Mouse (Mus musculus) stomach, embryonic 15.5 days (tissue): ENCODE measurements around the gene Gm28305. TPM values are rescaled to one million over a fixed set of nuclear protein-coding genes. Genes with fewer than 3 reads are reported as not detected.

Experiments used
- ATAC-seq: fragments of 200-750 bp; cut with Nextera tagmentation; 2 replicates; pipeline ENCODE4 v1.8.0; 2017; ENCODE audit warnings: low read depth, moderate number of reproducible peaks, moderate TSS enrichment; ENCODE audit not compliant: insufficient read depth, low FRiP score
- H3K27ac ChIP-seq: fragments of 300-500 bp; sonication (generic); 2 replicates; pipeline ENCODE4 v1.5.1; 2015; ENCODE audit warnings: mild to moderate bottlenecking, inconsistent platforms
- H3K27me3 ChIP-seq: fragments of 300-500 bp; sonication (generic); replicated peaks from 2 replicates; pipeline ENCODE4 v1.6.1; 2015; ENCODE audit warnings: inconsistent platforms
- H3K36me3 ChIP-seq: fragments of 300-500 bp; sonication (generic); 2 replicates; pipeline ENCODE4 v1.6.1; 2015; ENCODE audit warnings: inconsistent platforms
- H3K4me1 ChIP-seq: fragments of 300-500 bp; sonication (generic); 2 replicates; pipeline ENCODE4 v1.6.1; 2015; ENCODE audit warnings: inconsistent platforms
- H3K4me2 ChIP-seq: fragments of 300-500 bp; sonication (generic); 2 replicates; pipeline ENCODE4 v1.6.1; 2015; ENCODE audit warnings: mild to moderate bottlenecking, inconsistent platforms
- H3K4me3 ChIP-seq: fragments of 300-500 bp; sonication (generic); replicated peaks from 2 replicates; pipeline ENCODE4 v1.5.1; 2015; ENCODE audit warnings: inconsistent platforms
- H3K9ac ChIP-seq: fragments of 300-500 bp; sonication (generic); 2 replicates; pipeline ENCODE4 v1.6.1; 2015; ENCODE audit warnings: inconsistent platforms
- H3K9me3 ChIP-seq: fragments of 300-500 bp; sonication (generic); 2 replicates; pipeline ENCODE4 v1.6.1; 2016; ENCODE audit warnings: inconsistent platforms
- WGBS: fragments of 180-500 bp; shearing (Covaris S2); methylation state at CpG from one replicate; pipeline ENCODE4 v1.1.7; 2015; 5-methylcytosine and 5-hydroxymethylcytosine counted together
- polyA plus RNA-seq: library from polyadenylated mRNA; unstranded; fragments of >200 nt; fragmentation: Nextera tagmentation; extraction: Ambion mirVana; gene quantifications from 2 replicates; pipeline ENCODE4 v1.2.1, GENCODE M21; 2015

The Gm28305 gene
- polyA plus RNA-seq, 1 experiment from 2014 or later: not detected

DNA sequence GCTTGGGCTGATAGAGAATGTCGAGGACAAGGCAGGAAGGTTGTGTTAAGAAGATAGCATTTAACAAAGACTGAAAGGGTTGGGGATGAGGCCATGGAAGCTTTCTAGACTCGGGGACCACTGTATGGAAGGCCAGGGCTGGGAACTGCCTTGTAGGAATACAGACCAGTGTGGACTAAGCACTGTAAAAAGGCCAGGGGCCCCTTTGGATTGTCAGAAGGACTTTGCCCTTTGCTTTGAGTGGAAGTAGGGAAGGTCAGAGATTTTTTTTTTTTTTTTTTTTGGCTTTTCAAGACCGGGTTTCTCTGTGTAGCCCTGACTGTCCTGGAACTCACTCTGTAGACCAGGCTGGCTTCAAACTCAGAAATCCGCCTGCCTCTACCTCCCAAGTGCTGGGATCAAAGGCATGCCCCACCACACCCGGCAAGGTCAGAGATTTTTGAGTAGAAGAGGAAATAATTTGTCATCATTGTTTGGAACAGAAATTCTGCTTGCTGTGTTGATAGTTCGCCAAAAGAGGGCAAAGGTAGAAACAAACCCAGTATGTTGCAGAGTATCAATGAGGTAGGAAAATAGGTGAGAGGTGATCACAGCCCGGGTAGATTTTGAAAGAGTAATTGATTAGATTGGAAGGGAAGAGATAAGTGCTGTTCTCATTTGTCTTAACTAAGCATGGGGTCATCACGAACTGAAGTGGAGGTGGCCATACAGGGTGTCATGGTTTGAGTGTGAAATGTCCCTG is 30.6 kb downstream of the Gm28305 start:
- Histone ChIP-seq H3K36me3 (no peaks in the 10 kb centered on the region), H3K9ac (no peak overlapping the region), H3K4me3 (no peak overlapping the region), H3K4me1 (no peaks in the 10 kb centered on the region), H3K27me3 (no peaks in the 10 kb centered on the region), H3K9me3 (no peaks in the 10 kb centered on the region), H3K4me2 (no peak overlapping the region), H3K27ac (no peak overlapping the region)
- WGBS: 70% methylated on average over 8 of the region's 8 CpGs
- ATAC-seq: no peak

DNA sequence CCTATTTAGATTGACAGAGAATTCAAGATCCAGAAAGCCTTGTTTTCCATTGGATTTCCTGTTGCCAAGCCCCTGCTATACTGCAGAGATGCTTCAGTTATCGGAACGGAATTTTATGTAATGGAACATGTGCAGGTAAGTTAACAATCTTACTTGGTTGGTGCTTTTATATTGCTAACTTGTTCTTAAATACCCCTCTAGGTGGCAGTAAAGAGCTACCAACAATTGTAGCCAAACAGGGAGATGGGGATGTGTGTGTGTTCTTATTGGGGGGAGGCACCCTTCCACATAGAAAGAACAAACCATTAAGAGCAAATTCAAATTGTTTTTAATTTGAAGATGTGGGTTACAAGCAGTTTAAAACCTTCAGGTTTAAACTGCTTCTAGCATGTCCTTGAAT is 35.3 kb downstream of the Gm28305 start:
- Histone ChIP-seq H3K9me3 (no peaks in the 10 kb centered on the region), H3K4me2 (no peak overlapping the region), H3K4me1 (no peaks in the 10 kb centered on the region), H3K4me3 (no peak overlapping the region), H3K27ac (no peak overlapping the region), H3K27me3 (no peaks in the 10 kb centered on the region), H3K9ac (no peak overlapping the region), H3K36me3 (no peaks in the 10 kb centered on the region)
- WGBS: 62% methylated on average over 2 of the region's 2 CpGs
- ATAC-seq: no peak

DNA sequence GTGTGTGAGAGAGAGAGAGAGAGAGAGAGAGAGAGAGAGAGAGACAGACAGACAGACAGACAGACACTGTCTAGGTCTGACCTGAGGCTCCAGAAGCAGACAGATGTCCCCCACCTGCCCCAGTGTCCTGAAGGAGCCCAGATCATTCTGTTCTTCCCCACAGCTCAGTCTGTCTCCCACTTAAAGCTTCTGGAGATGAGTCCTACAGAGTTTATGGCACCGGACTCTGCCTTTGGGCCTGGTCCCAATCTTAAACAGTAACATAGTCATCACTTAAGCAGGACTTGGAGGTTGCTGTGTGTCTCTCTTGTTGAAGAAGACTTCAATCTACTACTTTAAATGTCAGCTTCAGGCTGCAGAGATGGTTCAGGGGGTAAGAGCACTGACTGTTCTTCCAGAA is 38.3 kb downstream of the Gm28305 start:
- Histone ChIP-seq H3K4me2 (no peak overlapping the region), H3K9ac (no peak overlapping the region), H3K9me3 (no peaks in the 10 kb centered on the region), H3K4me3 (no peak overlapping the region), H3K36me3 (no peaks in the 10 kb centered on the region), H3K27me3 (no peaks in the 10 kb centered on the region), H3K4me1 (no peaks in the 10 kb centered on the region), H3K27ac (no peak overlapping the region)
- ATAC-seq: no peak
- 91% methylated on average over 1 of the region's 1 CpGs for WGBS

DNA sequence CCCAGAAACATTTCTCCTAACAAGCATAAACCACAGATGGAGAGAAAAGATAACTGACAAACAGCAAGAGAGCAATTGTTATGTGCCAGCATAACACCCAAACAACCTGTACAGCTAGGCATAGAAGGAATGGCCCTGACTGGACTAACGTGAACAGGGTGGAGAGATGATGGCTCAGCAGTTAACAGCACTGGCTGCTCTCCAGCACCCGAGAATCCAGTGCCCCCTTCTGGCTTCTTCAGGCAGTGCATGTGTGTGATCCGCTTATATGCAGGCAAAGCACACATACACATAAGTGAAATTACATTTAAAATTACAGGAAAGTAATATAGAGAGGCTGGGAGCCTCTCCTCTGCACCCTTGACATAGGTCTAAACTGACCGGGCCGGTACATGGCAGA is 38.9 kb downstream of the Gm28305 start:
- H3K27me3 ChIP-seq: no peaks in the 10 kb centered on the region

DNA sequence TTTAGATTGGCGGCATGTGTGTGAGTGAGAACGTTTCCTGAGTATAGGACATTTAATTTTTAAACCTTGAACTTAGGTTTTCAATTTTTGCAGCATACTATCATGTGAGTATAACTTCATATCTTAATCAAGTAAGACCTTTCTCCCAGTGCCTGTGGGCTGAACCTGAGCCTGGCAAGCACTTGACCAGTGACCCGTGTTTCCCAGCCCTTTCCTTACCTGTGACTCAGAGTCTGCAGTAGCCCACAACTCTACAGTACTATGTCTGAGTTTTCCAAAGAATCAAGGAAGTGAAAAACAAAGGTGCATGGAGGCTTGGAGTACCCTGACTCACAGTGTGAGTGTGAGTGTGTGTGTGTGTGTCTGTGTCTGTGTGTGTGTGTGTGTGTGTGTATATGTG is 39.6 kb downstream of the Gm28305 start:
- H3K4me3 ChIP-seq: no peak overlapping the region
- no peak overlapping the region for H3K9ac ChIP-seq
- no peaks in the 10 kb centered on the region for H3K27me3 ChIP-seq
- H3K4me1 ChIP-seq: no peaks in the 10 kb centered on the region
- no peaks in the 10 kb centered on the region for H3K9me3 ChIP-seq
- no peak for ATAC-seq
- 76% methylated on average over 3 of the region's 3 CpGs for WGBS
- H3K36me3 ChIP-seq: no peaks in the 10 kb centered on the region
- no peak overlapping the region for H3K27ac ChIP-seq
- no peak overlapping the region for H3K4me2 ChIP-seq

More for the DNA sequence above, 38.9 kb downstream of the Gm28305 start:
- H3K4me3 ChIP-seq: no peak overlapping the region
- H3K9me3 ChIP-seq: no peaks in the 10 kb centered on the region
- WGBS: 49% methylated on average over 5 of the region's 5 CpGs
- no peak for ATAC-seq
- no peak overlapping the region for H3K27ac ChIP-seq
- no peak overlapping the region for H3K4me2 ChIP-seq
- H3K9ac ChIP-seq: no peak overlapping the region
- no peaks in the 10 kb centered on the region for H3K4me1 ChIP-seq
- no peaks in the 10 kb centered on the region for H3K36me3 ChIP-seq

DNA sequence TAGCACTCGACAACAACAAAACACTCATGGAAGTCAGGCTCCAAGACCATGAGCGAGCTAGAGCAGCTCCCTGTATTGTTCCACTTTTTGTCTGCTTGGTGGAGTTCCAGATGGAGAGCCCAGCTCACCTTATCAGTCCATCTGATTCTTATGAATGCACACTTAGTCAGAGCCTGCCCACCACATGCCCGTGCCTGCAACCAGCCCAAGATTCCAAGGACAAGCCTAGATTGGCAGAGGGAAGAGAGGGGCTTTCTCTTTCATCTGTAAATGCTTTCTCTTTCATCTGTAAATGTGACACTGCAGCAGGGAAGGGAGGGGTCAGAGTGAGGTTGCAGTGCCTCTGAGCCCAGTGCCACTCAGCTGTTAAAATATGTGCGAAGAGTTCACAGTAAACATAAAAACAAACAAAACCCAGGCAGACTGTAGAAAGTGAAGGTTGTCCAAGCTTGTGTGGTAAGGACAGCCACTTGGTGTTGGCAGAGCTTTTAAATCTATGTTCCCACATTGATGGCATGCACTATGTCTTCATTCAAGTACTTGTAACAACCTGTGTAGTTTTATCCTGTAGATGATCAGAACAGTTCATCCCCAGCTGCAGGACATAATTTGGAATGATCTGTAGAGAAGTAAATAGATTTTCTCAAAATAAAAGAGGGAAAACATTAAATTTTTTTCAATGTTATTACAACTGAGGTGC is 45.4 kb downstream of the Gm28305 start:
- no peak for ATAC-seq

DNA sequence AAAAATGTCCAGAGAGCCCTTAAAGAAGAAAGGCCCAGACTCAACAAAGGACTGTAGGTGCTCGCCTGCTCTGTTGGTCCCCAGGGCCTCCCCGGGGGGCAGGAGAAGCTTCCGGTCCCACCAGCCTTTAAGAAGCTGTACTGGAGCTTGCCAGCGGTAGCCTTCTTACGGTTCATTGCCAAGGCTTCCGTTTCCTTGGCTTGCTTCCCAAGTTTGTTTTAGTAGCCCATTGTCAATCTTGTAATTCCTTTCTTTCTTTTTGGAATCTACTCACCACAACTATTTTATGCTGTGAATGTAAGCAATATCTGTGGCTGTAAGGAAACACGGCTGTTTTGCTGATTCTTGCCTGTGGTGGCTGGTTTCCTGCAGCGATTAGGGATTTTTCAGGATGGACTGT is 48.1 kb downstream of the Gm28305 start:
- Histone ChIP-seq H3K27me3 (no peaks in the 10 kb centered on the region), H3K9me3 (no peaks in the 10 kb centered on the region), H3K36me3 (no peaks in the 10 kb centered on the region), H3K4me3 (no peak overlapping the region), H3K4me1 (no peaks in the 10 kb centered on the region), H3K9ac (no peak overlapping the region), H3K27ac (no peak overlapping the region), H3K4me2 (no peak overlapping the region)
- 68% methylated on average over 8 of the region's 8 CpGs for WGBS
- no peak for ATAC-seq

More for the DNA sequence above, 45.4 kb downstream of the Gm28305 start:
- Histone ChIP-seq H3K27ac (no peak overlapping the region; the same call in 1 of the 2 replicates), H3K9me3 (no peaks in the 10 kb centered on the region), H3K9ac (no peak overlapping the region), H3K36me3 (no peaks in the 10 kb centered on the region), H3K4me2 (no peak overlapping the region), H3K27me3 (no peaks in the 10 kb centered on the region), H3K4me3 (no peak overlapping the region), H3K4me1 (no peaks in the 10 kb centered on the region)
- 56% methylated on average over 4 of the region's 4 CpGs for WGBS

DNA sequence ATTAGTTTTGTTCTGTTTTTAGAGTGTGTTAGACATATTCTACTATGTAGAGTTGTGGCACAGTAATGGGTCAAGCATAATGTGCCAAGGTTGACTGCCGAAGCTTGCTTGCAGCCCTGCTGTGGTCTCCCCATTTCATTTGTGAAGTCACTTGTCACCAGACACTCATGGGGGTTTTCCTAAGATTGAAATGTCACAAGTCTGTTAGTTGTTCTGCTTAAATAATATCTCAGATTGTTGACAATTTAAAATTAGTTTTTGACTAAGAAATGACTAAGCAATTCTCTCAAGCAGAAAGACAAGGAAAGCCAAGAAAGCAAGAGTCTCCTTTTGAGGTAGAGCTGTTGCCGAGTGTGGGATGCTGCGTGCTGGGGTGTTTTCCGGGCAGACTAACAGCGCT is 52.5 kb downstream of the Gm28305 start:
- Histone ChIP-seq H3K4me3 (no peak overlapping the region), H3K27me3 (no peaks in the 10 kb centered on the region), H3K4me2 (no peak overlapping the region), H3K9me3 (no peaks in the 10 kb centered on the region), H3K9ac (no peak overlapping the region), H3K36me3 (no peaks in the 10 kb centered on the region), H3K27ac (no peak overlapping the region), H3K4me1 (no peaks in the 10 kb centered on the region)
- WGBS: 93% methylated on average over 5 of the region's 5 CpGs
- no peak for ATAC-seq

DNA sequence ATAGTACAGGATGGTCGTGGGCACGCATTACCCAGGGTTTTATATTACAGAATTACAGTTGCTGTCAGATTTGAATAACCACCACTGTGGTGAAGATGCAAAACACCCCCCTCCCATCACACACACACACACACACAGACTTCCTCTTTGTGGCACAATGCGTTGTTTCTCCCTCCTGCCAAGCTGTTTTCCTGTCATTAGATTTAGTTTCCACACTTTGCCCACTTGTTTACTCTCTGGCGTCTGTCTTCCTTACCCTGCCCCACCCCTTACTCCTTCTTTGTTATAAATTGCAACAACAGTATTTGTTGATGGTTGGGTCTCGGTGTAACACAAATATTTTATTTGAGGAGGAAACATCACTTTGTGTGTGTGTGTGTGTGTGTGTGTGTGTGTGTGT is 57.8 kb downstream of the Gm28305 start:
- Histone ChIP-seq H3K27me3 (no peaks in the 10 kb centered on the region), H3K9me3 (no peaks in the 10 kb centered on the region), H3K36me3 (no peaks in the 10 kb centered on the region), H3K4me3 (no peak overlapping the region), H3K4me2 (no peak overlapping the region), H3K4me1 (0 out of 2 replicates have a peak, but pooled peaks cover 3% of the 10 kb centered on the region), H3K27ac (no peak overlapping the region), H3K9ac (no peak overlapping the region)
- WGBS: 53% methylated on average over 5 of the region's 5 CpGs
- ATAC-seq: no peak

DNA sequence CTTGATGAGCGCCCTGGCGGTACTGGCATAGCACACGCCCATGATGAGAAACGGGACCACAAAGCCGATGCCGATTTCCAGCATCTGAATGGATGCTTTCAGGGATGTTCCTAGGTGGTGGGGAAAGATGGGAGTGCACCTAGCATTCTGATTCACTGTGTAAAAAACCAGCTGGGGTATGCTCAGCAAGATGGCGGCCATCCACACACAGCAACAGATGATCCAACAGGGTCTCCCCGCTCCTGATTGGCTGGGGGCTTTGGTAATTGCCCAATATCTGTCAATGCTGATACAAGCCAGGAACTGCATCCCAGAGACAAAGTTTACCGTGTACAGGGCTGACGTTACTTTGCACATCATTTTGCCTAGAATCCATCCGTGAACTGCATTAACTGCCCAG is 58.6 kb downstream of the Gm28305 start:
- no peak for ATAC-seq
- Histone ChIP-seq H3K27me3 (no peaks in the 10 kb centered on the region), H3K4me1 (0 out of 2 replicates have a peak, but pooled peaks cover 3% of the 10 kb centered on the region), H3K9ac (no peak overlapping the region), H3K27ac (no peak overlapping the region), H3K4me3 (no peak overlapping the region), H3K4me2 (no peak overlapping the region), H3K9me3 (no peaks in the 10 kb centered on the region), H3K36me3 (no peaks in the 10 kb centered on the region)
- WGBS: 82% methylated on average over 11 of the region's 11 CpGs

DNA sequence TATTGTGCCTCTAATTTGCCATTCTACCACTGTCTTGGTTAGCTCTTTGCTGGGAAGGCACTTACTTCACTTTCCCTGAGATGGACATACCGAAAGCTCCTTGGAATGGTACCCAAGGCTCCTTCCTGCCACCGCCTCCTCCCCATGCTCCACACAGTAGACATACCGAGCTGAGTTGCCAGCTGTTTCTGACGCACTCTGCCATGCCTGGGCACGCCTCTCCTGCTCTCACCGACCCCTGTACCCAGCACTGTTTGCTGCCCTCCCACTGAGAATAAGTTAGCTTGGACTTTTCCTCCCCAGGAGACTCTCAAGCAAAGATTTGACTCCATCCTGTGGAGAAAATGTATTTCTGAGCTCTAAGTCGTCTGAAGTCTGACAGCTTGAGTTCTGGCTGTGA is 60.4 kb downstream of the Gm28305 start:
- Histone ChIP-seq H3K27me3 (no peaks in the 10 kb centered on the region), H3K4me1 (0 out of 2 replicates have a peak, but pooled peaks cover 3% of the 10 kb centered on the region), H3K4me3 (no peak overlapping the region), H3K4me2 (no peak overlapping the region), H3K9ac (no peak overlapping the region), H3K9me3 (no peaks in the 10 kb centered on the region), H3K36me3 (no peaks in the 10 kb centered on the region), H3K27ac (no peak overlapping the region)
- WGBS: 50% methylated on average over 7 of the region's 7 CpGs
- ATAC-seq: no peak

DNA sequence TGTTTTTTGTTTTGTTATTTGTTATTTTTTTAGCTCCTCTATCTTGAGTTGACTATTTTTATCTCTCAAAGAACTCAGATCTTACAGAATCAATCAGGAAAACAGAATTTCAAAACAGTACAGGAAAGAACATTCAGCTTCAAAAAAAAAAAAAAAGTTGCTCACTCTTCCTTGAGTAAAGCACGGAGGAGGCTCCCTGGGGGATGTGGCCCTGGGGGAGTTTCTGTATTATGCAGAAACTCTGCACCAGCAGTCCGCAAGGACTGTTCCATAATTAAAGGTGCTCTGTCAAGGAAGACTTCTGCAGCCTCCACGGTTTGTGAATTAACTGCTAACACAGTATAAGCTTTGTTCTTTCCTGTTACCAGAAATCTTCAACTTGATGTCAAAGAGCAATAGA is 61.0 kb downstream of the Gm28305 start:
- H3K4me3 ChIP-seq: no peak overlapping the region
- no peak overlapping the region for H3K27ac ChIP-seq

More for the DNA sequence above, 61.0 kb downstream of the Gm28305 start:
- H3K4me2 ChIP-seq: no peak overlapping the region
- 57% methylated on average over 3 of the region's 3 CpGs for WGBS
- H3K36me3 ChIP-seq: no peaks in the 10 kb centered on the region
- H3K9me3 ChIP-seq: no peaks in the 10 kb centered on the region
- no peak for ATAC-seq
- 0 out of 2 replicates have a peak, but pooled peaks cover 3% of the 10 kb centered on the region for H3K4me1 ChIP-seq
- no peaks in the 10 kb centered on the region for H3K27me3 ChIP-seq
- H3K9ac ChIP-seq: no peak overlapping the region
